Mouse (Mus musculus): ENCODE data around the gene Capn8. TPM values are rescaled to one million over a fixed set of nuclear protein-coding genes. Genes with fewer than 3 reads are reported as not detected.

Gene Capn8
- total RNA-seq (2021) = not detected
- long read RNA-seq, experiment 1 = 0 reads
- long read RNA-seq, experiment 2 = 0 reads

GRCm38 (mm10) chr1:182564408-182565120 lies at the start of gene Capn8:
Gene Capn8, plus strand, starts transcription at chr1:182565007.
- no peak for DNase-seq (ENCODE audit: low spot score in 2 of 2)

- DNase-seq (ENCODE audit: low spot score in 2 of 2) = peak; percentile 67 to 78
Measured at GRCm38 (mm10) chr1:182516758-182517676, 47.8 kb upstream of the Capn8 start, which contains the start of gene Capn2. Gene Capn2, minus strand, starts transcription at chr1:182517608.

GRCm38 (mm10) chr1:182517677-182518011 lies 47.2 kb upstream of the Capn8 start:
- DNase-seq (ENCODE audit: low spot score in 2 of 2) = no peak

- no peak for DNase-seq (ENCODE audit: low spot score in 2 of 2)
Measured at GRCm38 (mm10) chr1:182518143-182518680, 46.6 kb upstream of the Capn8 start.

- no peak for DNase-seq (ENCODE audit: low spot score in 2 of 2)
Measured at GRCm38 (mm10) chr1:182518811-182519210, 46.0 kb upstream of the Capn8 start.

- no peak for DNase-seq (ENCODE audit: low spot score in 2 of 2)
Measured at GRCm38 (mm10) chr1:182519341-182519740, 45.5 kb upstream of the Capn8 start.

GRCm38 (mm10) chr1:182520091-182520937 lies 44.5 kb upstream of the Capn8 start:
- no peak for DNase-seq (ENCODE audit: low spot score in 2 of 2)

GRCm38 (mm10) chr1:182520938-182521500 lies 43.8 kb upstream of the Capn8 start:
- DNase-seq (ENCODE audit: low spot score in 2 of 2) = no peak

- DNase-seq (ENCODE audit: low spot score in 2 of 2) = no peak
Measured at GRCm38 (mm10) chr1:182522961-182523360, 41.8 kb upstream of the Capn8 start.

- DNase-seq (ENCODE audit: low spot score in 2 of 2) = no peak
Measured at GRCm38 (mm10) chr1:182523692-182524091, 41.1 kb upstream of the Capn8 start.

GRCm38 (mm10) chr1:182525601-182526000 lies 39.2 kb upstream of the Capn8 start:
- DNase-seq (ENCODE audit: low spot score in 2 of 2) = no peak

GRCm38 (mm10) chr1:182527261-182527766 lies 37.5 kb upstream of the Capn8 start:
- no peak for DNase-seq (ENCODE audit: low spot score in 2 of 2)

- DNase-seq (ENCODE audit: low spot score in 2 of 2) = no peak
Measured at GRCm38 (mm10) chr1:182527921-182528858, 36.6 kb upstream of the Capn8 start.

GRCm38 (mm10) chr1:182533583-182533982 lies 31.2 kb upstream of the Capn8 start:
- no peak for DNase-seq (ENCODE audit: low spot score in 2 of 2)

- no peak for DNase-seq (ENCODE audit: low spot score in 2 of 2)
Measured at GRCm38 (mm10) chr1:182535080-182535481, 29.7 kb upstream of the Capn8 start.

- DNase-seq (ENCODE audit: low spot score in 2 of 2) = peak; percentile 76 to 94
Measured at GRCm38 (mm10) chr1:182539023-182539940, 25.5 kb upstream of the Capn8 start.

GRCm38 (mm10) chr1:182542110-182542509 lies 22.7 kb upstream of the Capn8 start:
- no peak for DNase-seq (ENCODE audit: low spot score in 2 of 2)

- no peak for DNase-seq (ENCODE audit: low spot score in 2 of 2)
Measured at GRCm38 (mm10) chr1:182543136-182543535, 21.7 kb upstream of the Capn8 start.
